Comparison of ENCODE assay signal across 8 mouse cellular contexts in the genomic region with DNA sequence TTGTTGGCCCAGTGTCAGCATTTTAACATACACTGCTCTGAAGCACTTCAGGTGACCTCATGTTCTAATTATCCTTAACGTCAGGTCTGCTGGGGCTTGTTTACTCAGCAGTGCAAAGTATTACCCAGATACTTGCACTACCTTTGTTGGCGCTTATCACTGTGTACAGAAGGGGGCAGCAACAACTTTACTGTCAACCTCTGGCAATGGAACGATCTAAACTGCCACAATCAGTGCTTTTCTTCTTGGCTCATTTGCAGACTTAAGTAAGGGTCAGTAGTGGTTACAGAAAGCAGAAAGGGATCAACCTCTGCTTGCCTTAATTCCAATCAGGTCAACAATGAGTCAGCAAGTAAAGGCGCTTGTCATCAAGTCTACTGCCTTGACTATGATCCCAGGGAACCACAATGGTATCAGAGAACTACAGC. TPM values are rescaled to one million over a fixed set of nuclear protein-coding genes. Genes with fewer than 3 reads are reported as not detected.
A peak's percentile ranks its signal among the peaks of the same experiment; 100 is the strongest.
DNase-seq lines count a peak whose midpoint lies in the region; ATAC-seq and TF ChIP-seq lines count a peak whose summit lies in the region.

No protein-coding gene starts in this region.

- no peaks in the 10 kb centered on the region for H3K9me3 ChIP-seq in hindbrain, postnatal 0 days (ENCODE audit: low read length)
- no peaks in the 10 kb centered on the region for H3K9me3 ChIP-seq in hindbrain, embryonic 16.5 days (ENCODE audit: control insufficient read depth, low read length)
- no peaks in the 10 kb centered on the region for H3K9me3 ChIP-seq in kidney, embryonic 16.5 days (ENCODE audit: low read length)
- no peaks in the 10 kb centered on the region for H3K9me3 ChIP-seq in hindbrain, embryonic 14.5 days (ENCODE audit: control insufficient read depth, low read length)
- no peaks in the 10 kb centered on the region for H3K9me3 ChIP-seq in forebrain, embryonic 10.5 days

- H3K4me3 ChIP-seq in hindbrain, postnatal 0 days (ENCODE audit: low read length) = no peak overlapping the region
- H3K4me3 ChIP-seq in hindbrain, embryonic 16.5 days (ENCODE audit: low read length) = no peak overlapping the region
- H3K4me3 ChIP-seq in kidney, embryonic 16.5 days (ENCODE audit: low read length) = no peak overlapping the region
- H3K4me3 ChIP-seq in hindbrain, embryonic 14.5 days (replicated peaks; ENCODE audit: low read length) = no peak overlapping the region
- H3K4me3 ChIP-seq in forebrain, embryonic 10.5 days = no peak overlapping the region

- H3K36me3 ChIP-seq in hindbrain, postnatal 0 days (ENCODE audit: insufficient read depth, low read length) = peaks cover 5% of the 10 kb centered on the region
- peaks cover 3% of the 10 kb centered on the region; the same call in 1 of the 2 replicates for H3K36me3 ChIP-seq in hindbrain, embryonic 16.5 days (ENCODE audit: control insufficient read depth, insufficient read depth, low read length)
- H3K36me3 ChIP-seq in kidney, embryonic 16.5 days (ENCODE audit: insufficient read depth, low read length) = peaks cover 14% of the 10 kb centered on the region
- H3K36me3 ChIP-seq in hindbrain, embryonic 14.5 days (replicated peaks; ENCODE audit: control insufficient read depth, insufficient read depth) = peaks cover 49% of the 10 kb centered on the region
- peaks cover 98% of the 10 kb centered on the region for H3K36me3 ChIP-seq in forebrain, embryonic 10.5 days (replicated peaks)

- WGBS in hindbrain, postnatal 0 days = 52% methylated on average over 4 of the region's 4 CpGs
- 57% methylated on average over 4 of the region's 4 CpGs for WGBS in hindbrain, embryonic 16.5 days
- WGBS in kidney, embryonic 16.5 days = 51% methylated on average over 4 of the region's 4 CpGs
- WGBS in hindbrain, embryonic 14.5 days = 57% methylated on average over 4 of the region's 4 CpGs
- 80% methylated on average over 4 of the region's 4 CpGs for WGBS in forebrain, embryonic 10.5 days

- peaks cover 4% of the 10 kb centered on the region; the same call in 1 of the 2 replicates for H3K4me1 ChIP-seq in hindbrain, postnatal 0 days (ENCODE audit: insufficient read depth, low read length)
- H3K4me1 ChIP-seq in hindbrain, embryonic 16.5 days (ENCODE audit: control insufficient read depth, insufficient read depth, low read depth, low read length) = peaks cover 15% of the 10 kb centered on the region
- H3K4me1 ChIP-seq in kidney, embryonic 16.5 days (ENCODE audit: insufficient read depth, low read length) = peaks cover 12% of the 10 kb centered on the region; the same call in 1 of the 2 replicates
- peaks cover 31% of the 10 kb centered on the region for H3K4me1 ChIP-seq in hindbrain, embryonic 14.5 days (replicated peaks; ENCODE audit: control insufficient read depth, insufficient read depth, low read length)
- peaks cover 13% of the 10 kb centered on the region for H3K4me1 ChIP-seq in forebrain, embryonic 10.5 days

- H3K27me3 ChIP-seq in hindbrain, postnatal 0 days (ENCODE audit: insufficient read depth, low read length) = no peaks in the 10 kb centered on the region
- no peaks in the 10 kb centered on the region for H3K27me3 ChIP-seq in hindbrain, embryonic 16.5 days (replicated peaks; ENCODE audit: control insufficient read depth, insufficient read depth, low read length)
- H3K27me3 ChIP-seq in kidney, embryonic 16.5 days (ENCODE audit: insufficient read depth, low read length) = no peaks in the 10 kb centered on the region
- no peaks in the 10 kb centered on the region for H3K27me3 ChIP-seq in hindbrain, embryonic 14.5 days (ENCODE audit: control insufficient read depth, insufficient read depth, low read length)
- no peaks in the 10 kb centered on the region for H3K27me3 ChIP-seq in forebrain, embryonic 10.5 days (ENCODE audit: poor library complexity, severe bottlenecking)

- peak; percentile 21 for DNase-seq in hindbrain, postnatal 0 days (ENCODE audit: low spot score)
- DNase-seq in hindbrain, embryonic 14.5 days (ENCODE audit: low spot score) = no peak
- DNase-seq in cerebellum, adult 9-10 months = no peak
- no peak for DNase-seq in forebrain, embryonic 10.5 days (ENCODE audit: extremely low spot score, low spot score)

- ATAC-seq in hindbrain, postnatal 0 days = no peak
- ATAC-seq in hindbrain, embryonic 16.5 days = no peak
- ATAC-seq in common myeloid progenitor, adult 5-6 weeks (replicated peaks; ENCODE audit: low read depth, poor library complexity, severe bottlenecking) = peak; percentile 58
- no peak for ATAC-seq in kidney, embryonic 16.5 days (ENCODE audit: low FRiP score, low TSS enrichment)
- peak; percentile 82 for ATAC-seq in megakaryocyte-erythroid progenitor cell, adult 5-6 weeks (replicated peaks; ENCODE audit: low FRiP score, low TSS enrichment, poor library complexity, severe bottlenecking)
- ATAC-seq in hindbrain, embryonic 14.5 days (ENCODE audit: low FRiP score) = no peak

- no peak overlapping the region for H3K27ac ChIP-seq in hindbrain, postnatal 0 days
- H3K27ac ChIP-seq in hindbrain, embryonic 16.5 days (ENCODE audit: low read depth, low read length) = no peak overlapping the region
- H3K27ac ChIP-seq in kidney, embryonic 16.5 days (ENCODE audit: low read length) = 0 out of 2 replicates have a peak overlapping the region, but pooled peaks have one; percentile 3
- no peak overlapping the region for H3K27ac ChIP-seq in hindbrain, embryonic 14.5 days
- no peak overlapping the region for H3K27ac ChIP-seq in forebrain, embryonic 10.5 days

- no peak overlapping the region for H3K4me2 ChIP-seq in hindbrain, postnatal 0 days (ENCODE audit: low read depth, low read length)
- no peak overlapping the region for H3K4me2 ChIP-seq in hindbrain, embryonic 16.5 days (ENCODE audit: low read length)
- H3K4me2 ChIP-seq in kidney, embryonic 16.5 days (replicated peaks; ENCODE audit: low read depth, low read length) = no peak overlapping the region
- H3K4me2 ChIP-seq in hindbrain, embryonic 14.5 days (replicated peaks) = no peak overlapping the region

- TF ChIP-seq CTCF in hindbrain, postnatal 0 days (IDR thresholded peaks at IDR 0.05; ENCODE audit: low read depth) = peak; percentile 51

- no peak overlapping the region for H3K9ac ChIP-seq in hindbrain, postnatal 0 days (replicated peaks; ENCODE audit: low read length)
- no peak overlapping the region for H3K9ac ChIP-seq in hindbrain, embryonic 16.5 days (ENCODE audit: low read depth, low read length)
- H3K9ac ChIP-seq in kidney, embryonic 16.5 days (replicated peaks; ENCODE audit: low read length) = no peak overlapping the region
- H3K9ac ChIP-seq in hindbrain, embryonic 14.5 days = no peak overlapping the region

RNA-seq across cellular contexts. Expression of a gene that starts 13.8 kb away (rescaled TPM):
- 56.4 and 57.1 TPM in 2 replicates for total RNA-seq in hindbrain, postnatal 0 days (2014; rRNA removed)
- polyA plus RNA-seq in hindbrain, postnatal 0 days (2015; fragmentation: Nextera tagmentation; extraction: Ambion mirVana) = 86.4 and 87.7 TPM in 2 replicates
- 92.7 and 102 TPM in 2 replicates for polyA plus RNA-seq in hindbrain, embryonic 16.5 days (2015; fragmentation: Nextera tagmentation; extraction: Ambion mirVana)
- 61.5 and 70.9 TPM in 2 replicates for total RNA-seq in common myeloid progenitor, adult 5-6 weeks (2017)
- polyA plus RNA-seq in kidney, embryonic 16.5 days (2015; fragmentation: Nextera tagmentation; extraction: Ambion mirVana) = 106 and 108 TPM in 2 replicates
- total RNA-seq in megakaryocyte-erythroid progenitor cell, adult 5-6 weeks (2014; fragmentation: Nextera tagmentation) = 54.6 and 67.9 TPM in 2 replicates
- total RNA-seq in megakaryocyte-erythroid progenitor cell, adult 5-6 weeks (2017) = 61.7 and 65.6 TPM in 2 replicates
- polyA plus RNA-seq in hindbrain, embryonic 14.5 days (2014; fragmentation: Nextera tagmentation; extraction: Ambion mirVana) = 119 and 122 TPM in 2 replicates
- polyA plus RNA-seq in forebrain, embryonic 10.5 days (2016; fragmentation: Nextera tagmentation; extraction: Ambion mirVana) = 142 and 151 TPM in 2 replicates

RNA-seq across cellular contexts. Expression of a gene that starts 54.0 kb away (rescaled TPM):
- total RNA-seq in hindbrain, postnatal 0 days (2014; rRNA removed) = 3.5 and 6.3 TPM in 2 replicates
- 0.66 and 0.86 TPM in 2 replicates for polyA plus RNA-seq in hindbrain, postnatal 0 days (2015; fragmentation: Nextera tagmentation; extraction: Ambion mirVana)
- polyA plus RNA-seq in hindbrain, embryonic 16.5 days (2015; fragmentation: Nextera tagmentation; extraction: Ambion mirVana) = 0.86 and 1.4 TPM in 2 replicates
- not detected in 2 replicates for total RNA-seq in common myeloid progenitor, adult 5-6 weeks (2017)
- 0.06 and 0.19 TPM in 2 replicates for polyA plus RNA-seq in kidney, embryonic 16.5 days (2015; fragmentation: Nextera tagmentation; extraction: Ambion mirVana)
- not detected in 2 replicates for total RNA-seq in megakaryocyte-erythroid progenitor cell, adult 5-6 weeks (2014; fragmentation: Nextera tagmentation)
- total RNA-seq in megakaryocyte-erythroid progenitor cell, adult 5-6 weeks (2017) = not detected in 2 replicates
- polyA plus RNA-seq in hindbrain, embryonic 14.5 days (2014; fragmentation: Nextera tagmentation; extraction: Ambion mirVana) = 0.50 and 0.63 TPM in 2 replicates
- polyA plus RNA-seq in forebrain, embryonic 10.5 days (2016; fragmentation: Nextera tagmentation; extraction: Ambion mirVana) = 0.11 TPM in 1 of 2 replicates, not detected in the other

Comparison
In these comparisons a context has a peak if more than half of its experiments do, and no peak if none do; other contexts are left out.
1. ATAC-seq: peak in common myeloid progenitor, adult 5-6 weeks (single experiment) and megakaryocyte-erythroid progenitor cell, adult 5-6 weeks (single experiment); none in hindbrain, postnatal 0 days (single experiment), hindbrain, embryonic 16.5 days (single experiment), kidney, embryonic 16.5 days (single experiment) and hindbrain, embryonic 14.5 days (single experiment).